Mouse (Mus musculus) kidney, adult 2 months (tissue): ENCODE results near the gene Nbl1. TPM values are rescaled to one million over a fixed set of nuclear protein-coding genes. Genes with fewer than 3 reads are reported as not detected.

Experiments
- DNase-seq: peaks from one replicate; pipeline ENCODE4 v3.0.0; 2021
- H3K27ac ChIP-seq: fragments of 200-500 bp; 2 replicates; pipeline ENCODE4 v1.5.1; 2012; ENCODE audit warnings: low read depth, low read length, control low read depth, inconsistent platforms; ENCODE audit not compliant: insufficient read depth
- H3K27me3 ChIP-seq: fragments of 200-500 bp; replicated peaks from 2 replicates; pipeline ENCODE4 v1.6.1; 2012; ENCODE audit warnings: mild to moderate bottlenecking, moderate library complexity, low read length, inconsistent platforms; ENCODE audit not compliant: control insufficient read depth, insufficient read depth
- H3K36me3 ChIP-seq: fragments of 200-500 bp; 2 replicates; pipeline ENCODE4 v1.6.1; 2012; ENCODE audit warnings: mild to moderate bottlenecking, moderate library complexity, low read length, inconsistent platforms; ENCODE audit not compliant: control insufficient read depth, insufficient read depth
- H3K4me1 ChIP-seq: fragments of 200-500 bp; 2 replicates; pipeline ENCODE4 v1.6.1; 2011; ENCODE audit warnings: low read length; ENCODE audit not compliant: control insufficient read depth, insufficient read depth
- H3K4me3 ChIP-seq: fragments of 200-500 bp; 2 replicates; pipeline ENCODE4 v1.5.1; 2011; ENCODE audit warnings: mild to moderate bottlenecking, low read depth, low read length, control low read depth; ENCODE audit not compliant: insufficient read depth
- CTCF ChIP-seq: fragments of 200-500 bp; conservative IDR thresholded peaks from 2 replicates; pipeline ENCODE4 v1.5.1; 2011; ENCODE audit warnings: low read depth, mild to moderate bottlenecking, control low read depth, low read length, moderate library complexity, mixed read lengths; ENCODE audit not compliant: insufficient read depth, insufficient read length
- POLR2A ChIP-seq: fragments of 200-500 bp; IDR thresholded peaks from one replicate; pipeline ENCODE4 v1.6.1; 2011; ENCODE audit warnings: low read depth, low read length, control low read depth
- WGBS: fragments of 180-500 bp; shearing (Covaris S2); methylation state at CpG from one replicate; pipeline ENCODE4 v1.1.7; 2018; 5-methylcytosine and 5-hydroxymethylcytosine counted together
- polyA plus RNA-seq: library from polyadenylated mRNA; depleted of rRNA; stranded (reverse); fragments of >200 nt; gene quantifications from 2 replicates; pipeline ENCODE4 v1.2.3, GENCODE M21; 2012

Gene Nbl1
- polyA plus RNA-seq, 1 experiment = 35.7 TPM

DNA sequence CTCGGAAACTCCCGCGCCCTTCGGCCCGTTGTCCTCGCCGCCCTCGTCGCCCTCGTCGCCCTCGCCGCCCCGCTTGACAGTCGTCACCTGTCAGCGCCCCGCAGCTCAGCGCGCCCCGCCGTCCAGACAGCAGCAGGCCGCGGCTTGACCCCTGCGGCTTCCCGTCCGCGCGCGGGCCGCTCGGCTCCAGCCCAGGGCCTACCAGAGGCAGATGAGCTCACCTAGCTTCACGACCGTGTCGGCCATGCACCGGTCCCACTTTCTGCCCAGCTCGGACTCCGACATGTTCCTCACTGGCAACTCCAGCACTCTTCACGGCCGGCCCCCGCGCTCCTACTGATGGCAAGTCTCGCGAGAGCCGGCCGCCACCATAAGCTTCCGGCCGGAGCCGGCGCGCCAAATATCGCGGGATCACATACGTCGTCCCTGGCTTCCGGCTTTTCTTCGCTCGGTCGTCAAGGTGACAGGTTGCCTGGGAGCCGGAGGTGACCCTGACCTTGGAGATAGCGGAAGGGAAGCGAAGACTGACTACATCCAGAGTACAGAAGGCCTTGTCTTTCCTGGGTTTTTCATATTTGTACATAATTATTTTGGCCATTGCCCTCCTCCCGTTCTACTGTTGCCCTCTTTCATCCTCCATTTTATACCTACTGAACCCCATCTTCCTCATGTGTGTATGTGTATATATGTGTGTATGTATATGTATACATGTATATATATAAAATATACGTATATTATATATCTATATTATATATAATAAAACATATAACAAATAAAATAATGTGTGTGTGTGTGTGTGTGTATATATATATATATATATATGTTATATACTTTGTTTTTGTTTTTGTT, 38.1 kb upstream of the Nbl1 start, which contains the start of gene Minos1:
Gene Minos1, minus strand, starts transcription at position 413 of the 849 bp plus-strand sequence.
- under 1% methylated on average over 63 of the region's 63 CpGs for WGBS

DNA sequence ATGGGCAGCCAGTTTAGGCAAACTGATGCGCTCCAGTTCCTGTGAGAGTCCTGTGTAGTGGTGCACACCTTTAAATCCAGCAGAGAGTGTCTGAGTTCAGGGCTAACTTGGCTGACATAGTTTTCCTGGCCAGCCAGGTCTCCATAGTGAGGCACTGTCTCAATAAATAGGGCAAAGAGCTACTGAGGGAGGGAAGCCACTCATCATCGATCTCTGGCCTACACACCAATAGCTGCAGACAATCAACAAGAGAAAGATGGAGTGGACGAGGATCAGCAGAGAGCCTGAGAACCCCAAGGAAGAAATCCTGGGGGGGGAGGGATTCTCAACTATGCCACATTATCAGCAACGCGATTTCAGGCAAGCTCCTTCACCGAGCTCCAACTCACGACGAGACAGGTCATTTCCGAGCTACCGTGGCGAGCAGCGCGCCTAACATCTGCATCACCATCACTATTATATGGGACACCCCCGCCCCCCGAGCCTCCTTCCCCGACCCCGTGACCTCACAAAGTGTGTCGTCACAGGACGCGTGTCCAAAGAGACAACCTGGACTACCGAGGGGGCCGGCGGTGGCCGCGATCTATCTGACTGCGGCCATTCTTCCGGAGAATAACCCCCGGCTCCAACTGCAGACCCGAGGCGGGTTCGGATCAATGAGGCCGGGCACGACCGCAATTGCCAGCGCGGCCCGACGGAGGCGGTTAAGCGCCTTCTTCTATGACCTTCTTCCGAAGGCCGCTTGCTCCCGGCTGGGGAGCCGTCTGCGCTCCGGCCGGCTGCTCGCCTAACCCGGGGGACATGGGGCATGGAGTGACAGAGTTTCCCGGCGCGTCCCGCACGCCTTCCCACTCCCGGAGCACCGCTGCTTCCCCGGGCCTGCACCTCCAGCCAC, 37.3 kb upstream of the Nbl1 start:
- peaks cover 13% of the 10 kb centered on the region; the same call in 1 of the 2 replicates for H3K4me1 ChIP-seq
- peak overlapping the region; percentile 98 for H3K4me3 ChIP-seq
- H3K27me3 ChIP-seq = no peaks in the 10 kb centered on the region
- 2% methylated on average over 57 of the region's 57 CpGs for WGBS
- no peaks in the 10 kb centered on the region for H3K36me3 ChIP-seq
- no peak for TF ChIP-seq CTCF
- TF ChIP-seq POLR2A = no peak
- peak; percentile 38 for DNase-seq
- H3K27ac ChIP-seq = peak overlapping the region; percentile 94

More for the DNA sequence above, 38.1 kb upstream of the Nbl1 start, which contains the start of gene Minos1:
- no peak for TF ChIP-seq CTCF
- TF ChIP-seq POLR2A = peak; percentile 60
- H3K27me3 ChIP-seq = no peaks in the 10 kb centered on the region
- H3K4me3 ChIP-seq = peak within 1 kb of the TSS; percentile 98
- DNase-seq = peak; percentile 99
- peaks cover 17% of the 10 kb centered on the region; the same call in 1 of the 2 replicates for H3K4me1 ChIP-seq
- H3K27ac ChIP-seq = peak within 1 kb of the TSS; percentile 94
- H3K36me3 ChIP-seq = no peaks in the 10 kb centered on the region

DNA sequence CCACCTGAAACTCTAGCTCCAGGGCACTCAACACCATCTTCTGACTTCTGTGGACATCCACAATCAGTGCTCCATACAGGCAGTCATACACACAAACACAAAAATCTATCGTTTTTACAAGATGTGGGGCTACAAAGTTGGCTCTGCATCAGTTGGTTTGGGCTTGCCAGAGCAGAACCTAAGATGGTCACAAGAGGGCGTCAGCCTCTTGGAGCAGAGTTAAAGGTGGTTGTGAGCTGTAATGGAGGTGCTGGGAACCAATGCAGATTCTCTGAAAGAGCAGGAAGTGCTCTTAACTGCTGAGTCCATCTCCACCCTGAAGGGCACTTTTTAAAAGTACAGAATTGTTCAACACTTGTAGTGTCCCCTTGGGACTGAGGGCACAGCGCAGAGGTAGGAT, 33.7 kb upstream of the Nbl1 start:
- no peak for DNase-seq
- no peak overlapping the region for H3K27ac ChIP-seq
- H3K4me3 ChIP-seq = no peak overlapping the region
- TF ChIP-seq POLR2A (no peak), CTCF (no peak)
- H3K27me3 ChIP-seq = no peaks in the 10 kb centered on the region
- WGBS = 88% methylated on average over 3 of the region's 3 CpGs
- peaks cover 16% of the 10 kb centered on the region; the same call in 1 of the 2 replicates for H3K4me1 ChIP-seq
- H3K36me3 ChIP-seq = no peaks in the 10 kb centered on the region

GRCm38 (mm10) chr4:139124940-139125339, 32.1 kb upstream of the Nbl1 start:
- H3K27me3 ChIP-seq = no peaks in the 10 kb centered on the region
- H3K4me3 ChIP-seq = no peak overlapping the region
- DNase-seq = no peak
- no peak for TF ChIP-seq CTCF
- no peak for TF ChIP-seq POLR2A
- H3K36me3 ChIP-seq = no peaks in the 10 kb centered on the region
- peaks cover 26% of the 10 kb centered on the region; the same call in 1 of the 2 replicates for H3K4me1 ChIP-seq
- H3K27ac ChIP-seq = no peak overlapping the region
- 70% methylated on average over 6 of the region's 6 CpGs for WGBS

- TF ChIP-seq POLR2A (no peak), CTCF (no peak)
- Histone ChIP-seq H3K27me3 (no peaks in the 10 kb centered on the region), H3K27ac (no peak overlapping the region), H3K4me3 (no peak overlapping the region), H3K36me3 (no peaks in the 10 kb centered on the region), H3K4me1 (peaks cover 27% of the 10 kb centered on the region; the same call in 1 of the 2 replicates)
- WGBS = 95% methylated on average over 4 of the region's 4 CpGs
- no peak for DNase-seq
These were observed 29.8 kb upstream of the Nbl1 start for GRCm38 (mm10) chr4:139122557-139122956.

DNA sequence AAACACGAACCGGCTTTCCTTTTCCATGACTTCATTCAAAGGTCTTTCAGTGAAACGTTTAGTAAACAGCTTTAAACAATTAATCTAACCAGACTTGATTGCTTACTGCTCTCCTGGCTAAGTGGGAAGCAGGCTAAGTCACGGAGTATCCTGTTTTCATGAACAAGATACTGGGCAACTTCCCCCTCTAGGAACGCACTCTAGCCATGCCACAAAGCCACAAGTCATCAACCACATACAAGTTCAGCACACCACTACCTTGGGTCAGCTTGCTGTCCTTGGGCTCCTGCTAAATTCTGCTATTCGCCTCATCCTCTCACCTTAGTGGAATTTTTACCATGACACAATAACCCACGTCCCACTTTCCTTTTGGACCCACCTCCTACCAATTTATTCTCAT, 28.2 kb upstream of the Nbl1 start:
- Histone ChIP-seq H3K4me3 (no peak overlapping the region), H3K27me3 (no peaks in the 10 kb centered on the region), H3K36me3 (no peaks in the 10 kb centered on the region), H3K27ac (peak overlapping the region; percentile 8; the same call in 1 of the 2 replicates), H3K4me1 (peaks cover 39% of the 10 kb centered on the region; the same call in 1 of the 2 replicates)
- DNase-seq = no peak
- no peak for TF ChIP-seq CTCF
- no peak for TF ChIP-seq POLR2A
- 43% methylated on average over 7 of the region's 7 CpGs for WGBS

- Histone ChIP-seq H3K27me3 (no peaks in the 10 kb centered on the region), H3K27ac (no peak overlapping the region), H3K36me3 (no peaks in the 10 kb centered on the region), H3K4me3 (no peak overlapping the region), H3K4me1 (peaks cover 43% of the 10 kb centered on the region; the same call in 1 of the 2 replicates)
- 35% methylated on average over 4 of the region's 4 CpGs for WGBS
- DNase-seq = no peak
- TF ChIP-seq CTCF (no peak), POLR2A (no peak)
These were observed 27.6 kb upstream of the Nbl1 start for GRCm38 (mm10) chr4:139120281-139120814.
